Mouse (Mus musculus) left cerebral cortex, adult 2 months (tissue): ENCODE data around the gene Nudt9. TPM values are rescaled to one million over a fixed set of nuclear protein-coding genes. Genes with fewer than 3 reads are reported as not detected.
A peak's percentile ranks its signal among the peaks of the same experiment; 100 is the strongest.
"Not testable (repeated sequence)": the region's sequence is repeated elsewhere in the genome, so short reads cannot be mapped to it uniquely, and the experiment has no call there.

Experiments
- DNase-seq, 2 experiments: peaks; one replicate each; pipeline ENCODE4 v3.0.0; 2021 to 2022; ENCODE audit warnings: low spot score in 2 of 2, mixed read lengths in 1 of 2; ENCODE audit errors: extremely low spot score in 1 of 2
- H3K27ac ChIP-seq: fragments of 200-600 bp; 2 replicates; pipeline ENCODE4 v1.8.1; 2022
- H3K4me3 ChIP-seq: fragments of 200-600 bp; 2 replicates; pipeline ENCODE4 v1.8.1; 2022
- CTCF ChIP-seq: fragments of 200-600 bp; IDR thresholded peaks from 2 replicates; pipeline ENCODE4 v1.8.1; 2022; ENCODE audit warnings: antibody characterized with exemption, mild to moderate bottlenecking, moderate library complexity
- intact Hi-C: fragments of 180-260 bp; cut with DNase I; formaldehyde crosslinking; loops from one replicate; pipeline ENCODE4 v1.15.1; 2025
- total RNA-seq, 2 experiments: library from RNA; stranded (reverse); gene quantifications; 2 replicates each; pipeline ENCODE4 v1.2.3; 2021

The Nudt9 gene
- total RNA-seq, 2 experiments from 2014 or later, result 66.1 to 68.4 TPM

- DNase-seq, result peak; percentile 56 to 71
- no peak; the same call in none of the 2 replicates for TF ChIP-seq CTCF
- H3K27ac ChIP-seq, result peak within 1 kb of the TSS; percentile 90
- peak within 1 kb of the TSS; percentile 69 for H3K4me3 ChIP-seq
- intact Hi-C loops, result no loop called here
Measured at GRCm38 (mm10) chr5:104021597-104022378, 24.3 kb upstream of the Nudt9 start, which contains the start of gene Hsd17b11. Gene Hsd17b11 (minus strand): TSS chr5:104021919.

GRCm38 (mm10) chr5:104022558-104022957 is 23.5 kb upstream of the Nudt9 start:
- TF ChIP-seq CTCF, result no peak
- intact Hi-C loops, result no loop called here
- peak overlapping the region; percentile 69 for H3K4me3 ChIP-seq
- DNase-seq, result no peak
- H3K27ac ChIP-seq, result peak overlapping the region; percentile 90

- Histone ChIP-seq H3K4me3 (no peak overlapping the region), H3K27ac (no peak overlapping the region)
- intact Hi-C loops, result no loop called here
- DNase-seq, result no peak
- TF ChIP-seq CTCF, result no peak
Measured at GRCm38 (mm10) chr5:104023289-104024020, 22.7 kb upstream of the Nudt9 start.

GRCm38 (mm10) chr5:104024193-104024592 is 21.9 kb upstream of the Nudt9 start:
- H3K4me3 ChIP-seq, intact Hi-C loops, H3K27ac ChIP-seq, DNase-seq: not testable (repeated sequence)

GRCm38 (mm10) chr5:104024762-104025161 is 21.3 kb upstream of the Nudt9 start:
- DNase-seq, result no peak
- Histone ChIP-seq H3K27ac (no peak overlapping the region), H3K4me3 (no peak overlapping the region)
- no peak for TF ChIP-seq CTCF
- intact Hi-C loops, result no loop called here

DNA sequence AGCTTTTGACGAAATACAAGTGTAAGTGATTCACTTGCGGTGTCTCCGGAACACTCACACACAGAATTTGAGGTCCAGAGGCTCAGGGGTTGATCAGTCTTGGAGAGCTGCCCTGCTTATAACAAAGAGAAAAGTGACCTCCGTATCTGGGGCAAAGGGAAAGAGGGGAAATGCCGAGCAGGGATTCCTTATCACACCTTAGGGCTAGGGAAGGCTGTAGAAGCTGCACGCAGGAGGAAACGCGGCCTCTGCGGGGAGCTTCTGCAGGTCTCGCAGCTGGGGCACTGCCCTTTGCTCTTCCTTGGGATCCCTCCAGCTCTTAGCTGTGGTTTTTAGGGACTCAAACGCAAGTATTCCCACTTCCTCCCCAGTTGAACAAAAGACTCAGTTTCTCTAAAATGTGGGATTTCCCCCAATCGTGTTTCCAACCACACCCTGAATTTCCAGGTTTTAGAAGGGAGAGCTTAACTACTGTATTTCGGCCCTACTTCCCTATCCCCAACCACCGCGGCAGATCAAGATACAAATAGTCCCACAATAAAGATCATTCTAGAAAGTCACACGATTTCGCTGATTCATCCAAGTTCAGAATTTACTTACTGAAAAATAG is 20.8 kb upstream of the Nudt9 start:
- no peak overlapping the region for H3K4me3 ChIP-seq
- TF ChIP-seq CTCF, result no peak
- intact Hi-C loops, result no loop called here

GRCm38 (mm10) chr5:104032434-104033097 is 13.5 kb upstream of the Nudt9 start:
- H3K27ac ChIP-seq, result no peak overlapping the region
- H3K4me3 ChIP-seq, result no peak overlapping the region
- no peak for DNase-seq
- TF ChIP-seq CTCF, result no peak
- intact Hi-C loops, result no loop called here

More for the DNA sequence above, 20.8 kb upstream of the Nudt9 start:
- H3K27ac ChIP-seq, result no peak overlapping the region
- no peak for DNase-seq

DNA sequence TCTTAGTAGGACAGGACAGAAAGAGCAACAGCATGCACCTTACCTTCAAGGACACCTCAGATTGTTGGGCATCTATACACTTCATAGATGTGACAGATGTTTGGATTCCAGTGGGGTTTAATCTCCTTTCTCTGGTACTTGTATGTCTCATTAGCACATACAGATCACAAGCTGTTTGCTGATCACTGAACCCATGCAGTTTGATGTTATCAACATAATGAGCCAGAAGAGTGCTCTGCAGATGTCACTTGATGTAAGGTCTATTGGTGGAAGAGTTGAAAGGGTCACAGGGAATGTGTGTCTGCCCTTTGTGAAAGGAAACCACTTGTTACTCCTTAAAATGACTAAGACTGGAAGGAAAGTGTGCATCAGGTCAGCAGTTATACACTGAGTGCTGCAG is 11.0 kb upstream of the Nudt9 start:
- H3K27ac ChIP-seq, result no peak overlapping the region
- no peak for TF ChIP-seq CTCF
- intact Hi-C loops, result no loop called here
- H3K4me3 ChIP-seq, result no peak overlapping the region
- no peak for DNase-seq

- TF ChIP-seq CTCF, result no peak
- intact Hi-C loops, result no loop called here
- no peak for DNase-seq
- Histone ChIP-seq H3K4me3 (no peak overlapping the region), H3K27ac (no peak overlapping the region)
Measured at GRCm38 (mm10) chr5:104035824-104036223, 10.3 kb upstream of the Nudt9 start.

- Histone ChIP-seq H3K27ac (no peak overlapping the region), H3K4me3 (no peak overlapping the region)
- no peak for DNase-seq
- intact Hi-C loops, result no loop called here
- no peak for TF ChIP-seq CTCF
Measured at GRCm38 (mm10) chr5:104036686-104037085, 9.4 kb upstream of the Nudt9 start.

- TF ChIP-seq CTCF, result peak; percentile 81
- intact Hi-C loops, result loop anchor here (1.0 kb wide), 1 partner anchor 40 kb away; no protein-coding TSS in a partner anchor
- DNase-seq, result peak; percentile 39 to 50
- no peak overlapping the region for H3K27ac ChIP-seq
- no peak overlapping the region for H3K4me3 ChIP-seq
Measured at GRCm38 (mm10) chr5:104039154-104039932, 6.8 kb upstream of the Nudt9 start.
